Mouse (Mus musculus): ENCODE data around the gene Abhd17c.
A peak's percentile ranks its signal among the peaks of the same experiment; 100 is the strongest.
"Not testable (repeated sequence)": the region's sequence is repeated elsewhere in the genome, so short reads cannot be mapped to it uniquely, and the experiment has no call there.

The Abhd17c gene

DNA sequence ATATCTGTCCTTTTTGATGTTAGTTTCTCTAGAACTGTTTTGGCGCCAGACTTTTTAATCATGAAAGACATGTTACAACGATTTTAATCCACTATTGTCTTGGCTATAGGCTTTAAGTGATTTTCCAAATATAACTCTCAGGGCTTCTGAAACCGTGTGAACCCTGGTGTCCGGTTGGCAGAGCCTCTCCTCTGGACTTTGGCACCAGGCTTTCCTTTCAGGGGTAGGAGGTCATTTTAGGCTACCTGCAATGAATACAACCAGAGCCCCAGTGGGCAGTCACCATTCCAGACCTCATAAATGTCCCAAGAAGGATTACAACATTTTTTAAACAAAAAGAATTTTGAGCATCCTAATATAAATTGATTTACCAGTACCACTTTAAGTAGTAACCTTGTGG, 1.1 kb upstream of the Abhd17c start:
- DNase-seq (ENCODE audit: low spot score in 2 of 2), result no peak

- no peak for DNase-seq (ENCODE audit: low spot score in 2 of 2)
Observed at GRCm38 (mm10) chr7:84152374-84152773, 681 bp upstream of the Abhd17c start.

- peak; percentile 81 to 91 for DNase-seq (ENCODE audit: low spot score in 2 of 2)
Observed at GRCm38 (mm10) chr7:84151960-84152334, 254 bp upstream of the Abhd17c start.

DNA sequence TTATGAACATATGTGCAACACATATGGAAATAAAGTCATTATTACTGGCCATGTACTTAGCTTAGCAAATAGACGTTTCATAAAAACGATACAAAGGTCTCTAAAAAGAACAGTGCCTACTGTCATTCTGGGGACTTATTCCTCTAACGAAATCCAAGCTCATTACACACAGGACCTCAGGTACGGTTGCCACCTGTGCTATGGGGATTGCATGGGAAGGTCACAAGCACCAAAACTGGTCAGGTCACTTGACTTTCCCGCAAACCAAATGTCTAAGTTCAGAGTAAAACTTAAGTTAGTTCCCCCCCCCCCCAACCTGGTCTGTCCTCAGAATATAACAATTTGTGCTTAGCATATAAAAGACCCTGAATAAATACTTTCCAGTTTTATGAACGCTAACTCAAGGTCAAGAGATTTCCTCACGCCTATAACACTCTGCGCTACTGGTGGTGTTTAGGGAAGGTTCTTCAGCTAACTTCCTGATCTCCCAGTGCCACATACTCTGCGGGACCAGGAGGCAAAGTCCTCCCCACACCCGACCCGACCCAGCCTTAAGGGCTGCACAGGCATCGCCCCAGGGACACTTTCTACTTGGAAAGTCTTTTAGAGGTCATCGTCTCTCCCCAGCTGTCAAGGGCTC, 1.2 kb downstream of the Abhd17c start:
- no peak for DNase-seq (ENCODE audit: low spot score in 2 of 2)

DNA sequence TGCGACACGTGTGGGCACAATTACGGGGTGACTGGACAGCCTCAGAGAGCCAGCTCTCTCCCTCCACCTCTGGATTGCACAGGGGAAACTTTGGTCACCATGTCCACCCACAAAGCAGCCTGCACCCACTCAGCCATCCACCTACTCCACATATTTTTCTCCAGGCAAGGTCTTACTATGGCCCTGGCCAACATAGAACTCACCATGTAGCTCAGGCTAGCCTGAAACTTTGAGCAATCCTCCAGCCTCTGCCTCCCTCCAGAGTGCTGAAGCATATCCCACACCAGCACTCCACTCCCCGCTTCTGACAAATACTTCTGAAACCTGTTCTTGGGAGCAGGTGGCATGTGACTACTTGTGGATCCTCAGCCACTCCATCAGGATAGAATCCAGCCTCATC, 1.9 kb downstream of the Abhd17c start:
- no peak for DNase-seq (ENCODE audit: low spot score in 2 of 2)

GRCm38 (mm10) chr7:84148896-84149295, 2.8 kb downstream of the Abhd17c start:
- DNase-seq (ENCODE audit: low spot score in 2 of 2), result no peak

DNA sequence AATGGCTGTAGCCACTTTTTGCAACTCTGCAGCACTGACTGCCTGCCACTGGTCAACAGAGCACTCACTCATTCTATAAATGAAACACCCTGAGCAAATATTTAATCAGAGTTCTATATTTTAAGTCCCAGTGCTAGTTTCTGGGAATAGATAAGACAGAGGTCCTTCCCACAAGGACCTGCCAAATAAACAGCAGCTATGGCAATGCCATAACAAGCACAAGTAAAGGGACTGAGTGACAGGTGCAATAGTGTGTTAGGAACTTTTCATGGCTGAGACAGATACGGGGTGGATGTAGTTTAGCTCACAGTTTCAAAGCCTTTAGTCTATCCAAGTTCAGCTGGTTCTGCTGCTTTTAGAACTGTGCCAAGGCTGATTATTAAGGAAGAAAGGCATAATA, 3.9 kb downstream of the Abhd17c start:
- no peak for DNase-seq (ENCODE audit: low spot score in 2 of 2)

GRCm38 (mm10) chr7:84145633-84146032, 6.1 kb downstream of the Abhd17c start:
- no peak for DNase-seq (ENCODE audit: low spot score in 2 of 2)

GRCm38 (mm10) chr7:84142736-84143473, 8.8 kb downstream of the Abhd17c start:
- DNase-seq (ENCODE audit: low spot score in 2 of 2), result no peak

DNA sequence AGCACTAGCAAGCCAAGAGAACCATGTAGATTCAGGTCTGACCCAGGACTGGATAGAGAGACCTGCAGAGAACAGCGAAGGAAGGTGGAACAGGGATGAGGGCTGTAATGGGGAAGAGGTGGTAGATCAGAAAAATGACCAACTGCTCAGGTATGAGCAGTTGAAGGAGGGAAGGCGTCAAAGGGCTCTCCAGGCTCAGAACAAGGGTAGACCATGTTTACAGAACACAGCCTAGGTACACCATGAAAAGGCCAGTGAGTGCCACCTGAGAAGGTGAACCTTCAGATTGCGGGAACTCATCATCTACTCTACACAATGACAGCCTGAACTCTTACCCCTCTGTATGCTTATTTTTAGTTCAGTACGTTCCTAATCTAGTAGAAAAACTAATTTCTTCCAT, 9.5 kb downstream of the Abhd17c start:
- no peak for DNase-seq (ENCODE audit: low spot score in 2 of 2)

- DNase-seq (ENCODE audit: low spot score in 2 of 2), result no peak
Observed at GRCm38 (mm10) chr7:84139566-84139965, 12.1 kb downstream of the Abhd17c start.

GRCm38 (mm10) chr7:84138731-84139130, 13.0 kb downstream of the Abhd17c start:
- DNase-seq (ENCODE audit: low spot score in 2 of 2), result no peak

DNA sequence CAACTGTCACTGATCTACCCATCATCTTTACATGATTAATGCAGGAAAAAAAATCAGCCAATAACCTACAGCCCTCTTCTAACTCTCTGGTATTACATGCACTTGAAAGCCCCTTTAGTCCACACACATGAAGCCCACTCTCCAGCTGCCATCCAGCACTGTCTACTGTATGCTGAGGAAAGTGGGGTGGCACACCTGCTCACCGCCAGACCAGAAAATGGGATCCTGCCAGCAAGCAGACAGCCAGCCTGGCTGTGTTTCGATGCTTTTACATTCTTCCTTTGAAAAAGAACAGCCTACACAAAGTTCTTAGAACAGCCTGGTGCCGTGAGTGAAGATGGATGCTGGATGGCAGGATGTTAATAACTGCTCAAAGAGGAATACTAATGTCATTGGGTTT, 13.9 kb downstream of the Abhd17c start:
- DNase-seq (ENCODE audit: low spot score in 2 of 2), result no peak

DNA sequence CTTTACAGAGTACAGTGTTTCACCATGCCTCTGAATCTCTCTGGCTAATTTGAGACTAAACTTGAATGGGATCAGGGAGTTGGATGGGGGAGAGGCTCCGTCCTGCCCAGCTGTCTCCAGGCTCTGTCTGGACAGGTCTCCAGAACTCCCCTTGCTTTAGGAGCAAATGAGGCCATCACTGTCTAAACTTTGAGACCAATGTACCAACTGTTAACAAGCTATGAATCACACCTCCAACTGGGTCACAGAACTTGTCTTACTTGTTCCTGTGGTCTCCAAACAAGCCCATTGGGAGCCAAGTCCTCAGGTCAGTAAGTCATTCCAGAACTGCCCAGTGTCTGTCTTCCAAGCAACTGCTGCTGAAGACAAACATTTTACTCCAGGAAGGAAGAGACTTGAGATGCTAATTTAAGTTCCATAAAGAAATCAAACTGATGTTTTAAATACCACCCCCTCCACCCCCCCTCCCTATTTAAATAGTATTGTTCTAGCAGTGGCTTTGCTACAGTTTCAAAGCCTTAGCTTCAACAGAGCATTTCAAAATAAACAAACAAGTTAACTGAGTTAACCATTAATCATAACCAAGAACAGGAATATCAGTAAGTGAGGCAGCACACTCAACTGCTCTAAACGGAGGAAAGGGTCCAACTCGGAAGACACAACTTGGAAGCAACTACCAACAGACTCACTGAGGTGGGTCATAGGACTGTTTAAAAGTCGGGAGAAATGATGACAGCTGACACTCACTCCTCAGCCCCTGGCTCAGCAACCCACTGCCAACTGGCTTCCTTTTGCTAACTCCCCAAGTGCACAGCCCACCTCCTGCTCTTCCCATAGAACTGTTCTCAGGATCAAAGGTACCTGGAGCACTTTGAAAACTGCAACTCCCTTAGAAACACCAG, 15.6 kb downstream of the Abhd17c start:
- no peak for DNase-seq (ENCODE audit: low spot score in 2 of 2)

DNA sequence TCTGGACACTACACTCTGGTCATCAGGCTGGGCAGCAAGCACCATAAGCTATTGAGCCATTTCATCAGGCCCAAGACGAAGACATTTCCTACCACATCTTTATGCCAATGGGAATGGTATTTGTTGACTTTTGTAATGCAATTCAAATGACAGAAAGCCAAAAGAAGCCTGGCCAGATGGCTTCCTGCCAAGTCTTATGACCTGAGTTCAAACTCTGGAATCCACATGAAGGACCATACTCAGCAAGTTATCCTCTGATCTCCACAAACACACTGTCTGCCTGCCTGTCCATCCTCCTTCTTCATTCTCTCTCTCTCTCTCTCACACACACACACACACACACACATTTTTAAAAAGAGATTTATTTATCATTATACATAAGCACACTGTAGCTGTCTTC, 19.0 kb downstream of the Abhd17c start:
- DNase-seq (ENCODE audit: low spot score in 2 of 2), result no peak

- no peak for DNase-seq (ENCODE audit: low spot score in 2 of 2)
Observed at GRCm38 (mm10) chr7:84131736-84132135, 20.0 kb downstream of the Abhd17c start.

DNA sequence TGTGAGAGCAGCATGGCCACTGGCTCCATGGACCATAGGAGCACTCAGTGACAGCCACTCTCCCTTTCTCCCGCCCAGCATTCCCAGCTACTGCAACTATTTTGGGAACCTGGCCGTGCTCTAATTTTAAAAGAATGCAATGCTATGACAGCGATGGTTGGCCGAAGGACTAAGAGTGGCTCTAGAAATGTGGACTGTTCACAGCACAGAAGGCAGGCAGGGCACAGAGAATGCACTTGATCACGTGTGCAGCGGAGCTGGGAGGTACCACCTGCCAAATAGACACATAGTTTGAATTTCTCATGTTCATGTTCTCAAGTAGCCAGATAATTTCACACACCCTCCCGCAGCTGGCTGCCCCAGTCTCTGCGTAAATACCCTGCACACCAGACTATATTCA, 23.0 kb downstream of the Abhd17c start:
- DNase-seq (ENCODE audit: low spot score in 2 of 2), result no peak

DNA sequence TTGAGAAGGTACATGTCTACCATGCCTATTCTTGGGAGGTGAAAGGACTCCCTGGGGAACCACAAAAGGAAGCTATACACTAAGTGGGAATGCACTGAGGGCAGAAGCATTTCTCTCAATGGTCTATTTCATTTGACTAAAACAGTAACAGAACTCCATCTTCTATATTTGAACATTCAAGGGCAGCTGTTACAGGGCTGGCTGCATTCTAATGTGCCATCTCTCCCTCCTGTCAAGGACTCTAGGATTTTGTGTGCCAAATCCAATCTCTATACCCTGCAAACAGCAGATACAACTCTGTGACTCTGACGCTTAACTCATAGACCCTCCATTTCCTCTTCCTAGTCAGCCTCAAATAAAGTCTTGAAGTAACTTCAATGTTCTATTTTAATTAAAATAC, 26.0 kb downstream of the Abhd17c start:
- DNase-seq (ENCODE audit: low spot score in 2 of 2), result no peak

DNA sequence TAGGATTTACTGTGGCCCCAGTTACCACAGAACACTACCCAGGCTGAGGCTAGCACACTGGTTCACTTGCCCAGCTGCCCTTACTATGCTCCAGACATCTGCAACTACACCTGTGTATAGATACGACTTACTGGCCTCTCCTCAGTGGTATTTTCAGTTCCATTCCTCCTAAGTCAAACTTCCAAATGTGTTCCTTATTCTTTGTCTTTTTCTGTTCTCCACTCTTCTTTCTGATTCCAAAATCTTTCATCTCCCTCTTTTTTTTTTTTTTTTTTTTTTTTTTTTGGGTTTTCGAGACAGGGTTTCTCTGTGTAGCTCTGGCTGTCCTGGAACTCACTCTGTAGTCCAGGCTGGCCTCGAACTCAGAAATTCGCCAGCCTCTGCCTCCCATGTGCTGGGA, 28.0 kb downstream of the Abhd17c start:
- DNase-seq (ENCODE audit: low spot score in 2 of 2), result not testable (repeated sequence)

GRCm38 (mm10) chr7:84121778-84122177, 29.9 kb downstream of the Abhd17c start:
- no peak for DNase-seq (ENCODE audit: low spot score in 2 of 2)

GRCm38 (mm10) chr7:84120142-84120760, 31.4 kb downstream of the Abhd17c start:
- no peak for DNase-seq (ENCODE audit: low spot score in 2 of 2)

All from frontal cortex, postnatal 14 days (tissue).